Mouse (Mus musculus) lung, postnatal 0 days (tissue): ENCODE measurements at regions not wholly inside any gene's neighbourhood (a gene's known extent, or its start where the extent isn't known, plus 50 kb on each side); places are given as distances from the start of the nearest gene placed in this dataset.

Source experiments
- CTCF ChIP-seq: IDR thresholded peaks from 2 replicates; pipeline ENCODE4 v1.5.1; 2016; ENCODE audit warnings: antibody characterized with exemption, mild to moderate bottlenecking
- EP300 ChIP-seq: IDR thresholded peaks from 2 replicates; pipeline ENCODE4 v1.6.1; 2016; ENCODE audit warnings: antibody characterized with exemption, mild to moderate bottlenecking, control low read depth

DNA sequence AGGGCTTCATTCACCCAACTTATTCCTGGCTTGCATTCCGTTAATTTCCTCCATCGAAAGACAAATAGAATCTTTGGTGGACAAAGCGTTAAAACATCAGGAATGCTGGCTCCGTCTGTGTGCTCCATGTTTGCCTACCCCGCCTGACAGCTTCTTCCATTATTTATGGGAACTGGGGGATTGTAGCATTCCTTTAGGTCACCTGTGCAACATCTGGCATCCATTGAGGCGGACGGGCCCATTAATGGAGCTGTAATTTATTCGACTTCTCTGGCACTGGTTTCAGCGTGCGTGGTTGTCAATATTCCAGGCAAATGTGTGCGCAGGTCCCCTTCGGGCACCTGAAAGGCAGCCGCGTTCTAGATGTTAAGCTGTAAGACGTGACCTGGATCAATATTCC, 196.9 kb downstream of the Thbs2 start:
- TF ChIP-seq CTCF (no peak), EP300 (no peak)
